Mouse (Mus musculus) embryo, embryonic 10.5 days (tissue): ENCODE measurements around the gene Hacd1.

Experiments
- DNase-seq: peaks from one replicate; pipeline ENCODE4 v3.0.0-alpha.2; 2015; ENCODE audit warnings: low spot score

The Hacd1 gene

DNA sequence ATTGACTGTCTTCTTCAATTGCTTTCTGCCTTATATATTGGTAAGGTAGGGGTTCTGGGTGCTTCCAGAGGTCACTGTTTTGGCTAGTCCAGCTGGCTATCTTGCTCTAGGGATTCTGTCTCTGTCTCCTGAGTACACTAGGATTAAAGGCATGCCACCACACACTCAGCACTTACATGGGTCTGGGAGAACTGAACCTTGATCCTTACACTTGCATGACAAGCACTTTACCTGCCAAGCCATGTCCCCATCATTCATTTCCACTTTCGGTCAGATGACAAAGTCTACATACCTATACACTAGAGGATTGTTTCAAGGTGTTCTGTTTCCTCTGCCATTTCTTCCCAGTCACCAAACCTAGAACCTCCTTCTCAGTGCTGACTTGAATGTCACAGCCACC lies 50.8 kb downstream of the Hacd1 start:
- DNase-seq: no peak

DNA sequence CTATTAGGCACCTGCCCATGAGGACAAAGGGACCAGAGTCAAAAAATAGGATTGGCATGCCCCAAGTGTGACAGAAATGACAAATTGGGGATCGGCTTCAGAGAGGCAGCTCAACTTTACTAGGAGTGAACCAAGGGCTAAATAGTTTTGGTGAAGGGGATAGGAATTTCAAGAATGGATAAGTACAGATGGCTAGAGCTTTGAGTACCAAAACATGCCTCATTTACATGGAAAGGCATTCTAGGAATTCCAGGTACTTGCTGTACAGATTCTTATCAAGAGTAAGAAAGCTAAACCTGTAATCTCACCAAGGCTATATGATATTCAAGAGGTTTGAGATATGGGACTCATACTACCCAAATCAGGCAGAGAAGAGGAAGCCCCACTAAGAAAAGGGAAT lies 95.8 kb downstream of the Hacd1 start:
- DNase-seq: no peak

DNA sequence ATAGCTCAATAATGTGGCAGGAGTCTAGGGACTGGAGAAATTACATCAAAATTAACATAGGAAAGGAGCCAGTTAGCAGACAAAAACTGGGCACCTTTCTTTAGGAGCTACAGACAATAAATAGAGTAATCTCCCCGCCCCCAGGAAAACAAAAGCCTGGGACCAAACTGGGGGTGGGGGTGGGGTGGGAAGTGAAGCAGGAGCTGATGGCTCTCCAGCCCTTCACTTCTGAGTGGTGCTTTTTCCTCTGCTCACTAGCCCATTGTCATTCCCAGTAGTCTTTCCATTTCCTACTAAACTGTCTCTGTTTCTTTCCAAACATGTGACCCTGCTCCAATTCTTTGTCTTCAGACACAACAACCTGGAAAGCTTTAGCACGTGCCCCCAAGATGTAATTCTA lies 99.5 kb downstream of the Hacd1 start:
- no peak for DNase-seq

DNA sequence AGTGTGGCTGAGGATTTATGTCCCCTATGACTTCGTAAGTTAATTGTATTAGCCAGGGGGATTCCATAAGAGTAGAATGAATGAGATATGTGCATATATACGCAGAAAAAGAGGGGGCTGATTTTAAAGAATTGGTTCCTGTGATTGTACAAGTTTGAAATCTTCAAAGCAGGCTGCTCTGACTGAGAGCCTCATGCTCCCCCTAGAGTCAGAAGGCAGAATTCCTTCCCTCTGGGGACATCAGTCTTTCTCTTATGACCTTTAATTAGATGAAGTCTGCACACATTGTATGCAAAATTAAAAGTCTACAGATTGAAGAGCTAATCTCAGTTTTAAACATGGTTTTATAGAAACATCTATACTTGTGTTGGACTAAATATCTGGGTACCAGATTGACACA lies 117.8 kb downstream of the Hacd1 start:
- DNase-seq: peak; percentile 54

DNA sequence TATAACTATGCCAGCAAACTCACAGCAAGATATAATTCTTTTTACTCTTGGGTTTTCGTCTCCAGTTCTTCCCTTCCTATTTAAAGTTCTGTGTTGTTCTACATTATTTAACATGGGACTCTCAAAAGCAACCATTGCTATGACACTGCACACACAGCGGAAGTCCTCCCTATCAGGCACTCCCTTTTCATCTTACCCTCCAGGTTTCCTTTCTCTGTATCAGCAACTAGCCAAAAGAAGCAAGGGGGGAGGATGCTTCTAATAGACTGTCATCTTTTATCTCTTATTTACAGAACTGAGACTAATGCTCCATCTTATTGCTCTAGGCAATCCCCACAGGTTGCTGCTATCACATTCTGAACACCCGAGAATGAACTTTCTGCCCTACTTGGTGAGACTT lies 120.6 kb downstream of the Hacd1 start:
- DNase-seq: no peak

DNA sequence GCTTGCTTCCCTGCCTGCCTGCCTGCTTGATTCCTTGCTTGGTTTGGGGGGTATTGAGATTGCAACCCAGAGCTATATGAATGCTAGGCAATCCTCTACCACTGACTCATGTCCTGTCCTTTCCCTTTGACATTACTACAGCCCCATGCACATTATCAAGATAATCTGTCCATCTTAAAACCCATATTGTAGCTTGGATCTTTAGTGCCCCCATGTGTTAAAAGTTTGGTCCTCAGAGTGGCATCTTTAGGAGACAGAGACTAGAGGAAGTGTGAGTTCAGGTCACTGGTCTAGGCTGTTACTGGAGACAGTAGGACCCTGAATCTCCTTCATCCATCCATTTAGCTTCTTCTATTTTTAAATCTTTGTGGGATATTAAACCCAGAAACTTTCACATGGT lies 123.7 kb downstream of the Hacd1 start:
- DNase-seq: no peak

DNA sequence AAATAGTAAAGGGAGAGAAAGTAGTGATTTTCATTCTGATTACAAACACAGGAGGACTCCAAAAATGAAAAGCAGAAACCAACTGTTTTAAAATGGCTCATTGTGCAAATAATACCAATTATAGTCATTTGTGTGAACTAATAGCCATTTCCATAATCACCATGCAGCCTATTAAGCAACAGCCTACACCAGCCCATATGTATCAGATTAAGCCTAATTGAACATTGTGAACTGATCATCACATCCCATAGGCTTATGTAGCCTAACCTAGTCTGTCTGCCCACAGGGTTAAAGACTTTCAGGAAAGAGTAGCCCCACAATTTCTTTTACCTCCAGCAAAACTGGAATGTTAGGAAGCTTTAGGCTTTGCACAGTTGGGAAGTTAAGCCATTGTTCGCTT lies 125.2 kb downstream of the Hacd1 start:
- no peak for DNase-seq

DNA sequence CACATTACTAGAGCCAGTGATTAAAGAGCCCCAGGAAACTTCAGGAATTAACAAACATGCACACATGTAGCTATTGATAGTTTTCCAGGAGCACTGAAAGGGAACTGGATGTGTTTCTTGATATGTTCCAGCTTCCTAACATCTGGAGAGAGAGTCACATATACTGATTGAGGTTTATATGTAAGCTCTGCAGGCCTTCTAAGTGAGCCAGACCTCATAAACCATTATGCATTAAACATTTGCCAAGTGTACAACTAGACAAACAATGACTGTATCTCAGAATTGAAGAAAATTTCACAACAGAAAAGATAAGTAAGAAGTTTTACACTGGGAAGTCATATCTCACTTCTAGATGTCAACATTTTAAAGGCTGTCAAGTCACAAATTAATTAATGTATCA lies 167.4 kb downstream of the Hacd1 start:
- DNase-seq: no peak

DNA sequence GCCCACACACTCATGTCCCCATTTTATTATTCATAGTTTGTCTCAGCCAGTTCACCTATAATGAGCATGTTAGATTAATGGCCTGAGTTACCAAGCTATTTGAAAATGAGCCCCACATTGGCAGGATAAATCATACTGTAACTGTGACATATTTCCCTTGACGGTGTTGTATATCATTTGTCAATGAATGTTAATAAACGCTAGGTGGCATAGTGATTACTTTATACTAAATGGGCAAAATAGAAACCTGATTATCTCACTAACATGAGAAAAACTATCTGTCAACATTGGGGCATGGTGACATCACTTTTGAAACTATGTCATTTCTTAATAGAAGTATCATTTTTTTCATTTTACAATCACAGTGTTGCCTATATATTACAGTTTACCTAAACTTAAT lies 198.5 kb downstream of the Hacd1 start:
- DNase-seq: no peak

DNA sequence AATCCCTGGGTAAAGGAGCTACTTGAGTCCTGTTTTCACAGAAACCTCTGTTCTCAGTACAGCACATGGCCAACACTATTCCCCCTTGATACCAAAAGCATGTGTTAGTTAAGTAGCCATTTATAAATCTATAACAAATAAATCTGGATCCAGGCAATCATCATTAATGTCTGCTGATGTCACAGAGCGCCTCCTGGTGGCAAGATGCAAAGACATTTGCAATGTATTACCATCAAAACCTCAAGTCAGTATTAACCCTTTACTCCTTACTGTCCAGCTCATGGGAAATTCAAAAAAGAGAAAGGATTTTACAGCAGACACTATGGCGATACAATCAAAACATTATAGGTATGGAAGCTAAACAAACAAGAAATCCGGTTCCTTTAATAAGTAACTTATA lies 200.4 kb downstream of the Hacd1 start:
- DNase-seq: peak; percentile 30

DNA sequence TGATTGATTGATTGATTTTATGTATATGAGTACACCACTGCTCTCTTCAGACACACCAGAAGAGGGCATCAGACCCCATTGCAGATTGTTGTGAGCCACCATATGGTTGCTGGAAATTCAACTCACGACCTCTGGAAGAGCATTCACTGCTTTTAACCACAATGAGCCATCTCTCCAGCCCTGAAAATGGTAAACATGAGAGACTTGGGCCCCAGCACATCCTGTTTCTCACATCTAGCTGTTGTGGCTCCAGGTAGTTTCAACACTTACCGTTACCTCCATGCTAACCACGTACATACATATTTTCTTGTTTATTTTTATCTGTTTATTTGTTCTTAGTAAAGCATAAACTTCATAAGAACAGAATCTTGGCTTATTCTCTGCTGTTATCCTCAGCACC lies 219.6 kb downstream of the Hacd1 start:
- DNase-seq: no peak

DNA sequence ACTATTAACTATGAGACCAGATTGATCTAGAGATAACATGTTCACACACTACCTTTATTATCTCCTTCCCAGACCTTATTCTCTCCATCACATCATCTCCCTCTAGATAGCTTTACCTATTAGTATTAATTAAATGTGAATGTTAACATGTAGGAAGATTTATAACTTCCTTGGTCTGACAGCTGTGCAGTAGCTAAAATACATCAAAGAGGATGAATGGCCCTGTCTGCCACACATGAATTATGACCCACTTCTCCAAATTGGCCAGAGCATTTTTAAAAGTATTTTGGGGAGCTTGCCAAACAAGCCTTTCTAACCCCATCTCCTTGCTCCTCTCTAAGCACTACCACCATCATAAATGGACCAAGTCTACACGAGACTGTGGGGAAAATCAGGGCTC lies 220.9 kb downstream of the Hacd1 start:
- no peak for DNase-seq

DNA sequence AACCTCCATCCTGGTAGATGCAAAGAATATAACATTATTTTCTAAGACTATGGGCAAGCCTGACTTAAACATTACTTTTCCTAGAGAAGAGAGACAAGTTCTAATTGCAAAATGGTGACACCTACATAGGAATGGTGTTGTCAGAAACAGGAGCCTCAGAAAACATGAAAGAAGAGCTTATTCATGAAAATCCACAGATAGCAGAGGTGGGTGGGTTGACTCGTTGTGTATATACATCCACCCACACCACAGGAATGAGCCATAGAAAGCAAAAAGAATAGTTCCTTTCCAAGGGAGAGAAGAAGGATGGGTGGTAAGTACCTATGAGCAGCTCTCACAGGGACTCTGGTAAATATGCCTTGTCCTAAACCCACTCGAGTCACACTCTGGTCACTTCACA lies 239.3 kb downstream of the Hacd1 start:
- DNase-seq: no peak

DNA sequence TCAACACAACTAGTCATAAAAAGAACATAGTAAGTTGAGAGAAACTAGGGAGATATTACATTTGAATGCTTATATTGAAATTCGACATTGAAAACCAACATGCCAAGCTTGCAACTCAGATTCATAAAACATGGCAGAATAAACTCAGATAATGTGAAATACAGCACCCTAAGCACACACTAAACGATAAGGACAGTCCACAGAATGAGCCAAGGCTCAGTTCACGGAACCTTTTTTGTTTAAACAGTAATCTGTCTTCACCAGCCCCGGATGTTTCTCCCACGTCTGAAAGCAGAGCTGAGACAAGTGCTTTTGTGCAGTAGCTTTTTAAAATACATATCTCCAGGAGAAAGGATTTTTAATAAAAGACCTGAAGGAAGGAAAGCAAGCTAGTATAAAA lies 247.3 kb downstream of the Hacd1 start:
- no peak for DNase-seq

DNA sequence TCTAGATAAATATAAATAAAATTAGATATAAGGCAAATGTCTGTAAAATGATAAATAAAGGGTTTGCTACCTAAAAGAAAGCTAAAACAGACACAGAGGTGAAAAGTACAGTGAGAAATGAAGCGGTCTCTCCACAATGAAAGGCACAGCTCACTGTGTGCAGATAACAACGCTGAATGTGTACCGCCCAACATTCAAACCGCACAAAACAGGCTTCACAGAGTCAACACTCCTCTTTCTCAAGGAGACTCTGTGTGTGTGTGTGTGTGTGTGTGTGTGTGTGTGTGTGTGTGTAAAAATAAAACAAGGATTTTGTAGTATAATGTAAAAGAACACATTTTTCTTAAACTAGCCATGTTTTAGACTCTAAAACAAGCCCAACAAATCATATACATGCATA lies 247.9 kb downstream of the Hacd1 start:
- DNase-seq: no peak

DNA sequence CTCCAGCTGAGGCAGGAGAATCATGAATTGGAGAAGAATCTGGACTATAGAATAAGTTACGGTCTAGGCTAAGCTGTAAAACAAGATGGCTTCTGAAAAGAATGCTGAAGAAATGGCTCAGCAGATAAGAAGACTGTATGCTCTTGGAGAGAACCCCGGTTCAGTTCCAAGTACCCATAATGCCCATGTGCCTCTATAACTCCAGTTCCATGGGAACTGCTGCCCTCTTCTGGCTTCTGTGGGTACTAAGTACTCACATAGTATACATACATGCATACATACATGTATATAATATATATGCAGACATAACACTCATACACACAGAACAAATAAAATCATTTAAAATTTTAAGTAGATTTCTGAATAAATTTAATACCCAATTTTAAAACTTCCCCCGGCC lies 249.8 kb downstream of the Hacd1 start:
- DNase-seq: peak; percentile 5

DNA sequence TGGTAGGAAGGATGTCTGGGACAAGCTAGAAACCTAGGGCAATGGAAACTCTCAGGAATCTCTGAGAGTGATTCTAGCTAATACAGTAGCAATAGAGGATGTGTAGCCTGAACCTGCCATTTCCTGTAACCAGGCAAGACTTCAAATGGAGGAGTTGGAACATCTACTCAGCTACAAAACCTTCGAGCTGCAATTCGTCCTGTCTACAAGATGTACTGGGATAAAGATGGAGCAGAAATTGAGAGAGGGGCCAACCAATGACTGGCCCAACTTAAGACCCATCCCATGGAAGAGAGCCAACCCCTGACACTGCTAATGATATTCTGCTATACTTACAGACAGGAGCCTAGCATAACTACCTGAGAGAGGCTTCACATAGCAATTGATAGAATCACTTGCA lies 255.3 kb downstream of the Hacd1 start:
- no peak for DNase-seq
